Mouse (Mus musculus) midbrain, postnatal 0 days (tissue): ENCODE results near the gene Polr2l. TPM values are rescaled to one million over a fixed set of nuclear protein-coding genes. Genes with fewer than 3 reads are reported as not detected.

ENCODE experiments used
- ATAC-seq: fragments of 200-750 bp; cut with Nextera tagmentation; 2 replicates; pipeline ENCODE4 v1.8.0; 2017; ENCODE audit warnings: moderate number of reproducible peaks, mild to moderate bottlenecking, moderate TSS enrichment, moderate library complexity; ENCODE audit not compliant: low FRiP score
- DNase-seq: peaks from one replicate; pipeline ENCODE4 v3.0.0-alpha.2; 2015; ENCODE audit warnings: low spot score
- H3K27ac ChIP-seq: fragments of 300-500 bp; sonication (generic); 2 replicates; pipeline ENCODE4 v1.5.1; 2014; ENCODE audit warnings: low read depth, mild to moderate bottlenecking, low read length, mixed read lengths
- H3K27me3 ChIP-seq: fragments of 300-500 bp; sonication (generic); 2 replicates; pipeline ENCODE4 v1.6.1; 2014; ENCODE audit warnings: low read length, control low read depth, mixed read lengths; ENCODE audit not compliant: insufficient read depth
- H3K36me3 ChIP-seq: fragments of 300-500 bp; sonication (generic); 2 replicates; pipeline ENCODE4 v1.6.1; 2014; ENCODE audit warnings: low read length, control low read depth, mixed read lengths; ENCODE audit not compliant: insufficient read depth
- H3K4me1 ChIP-seq: fragments of 300-500 bp; sonication (generic); 2 replicates; pipeline ENCODE4 v1.6.1; 2014; ENCODE audit warnings: mild to moderate bottlenecking, control low read depth, antibody characterized with exemption, low read length, mixed read lengths; ENCODE audit not compliant: insufficient read depth
- H3K4me2 ChIP-seq: fragments of 300-500 bp; sonication (generic); 2 replicates; pipeline ENCODE4 v1.6.1; 2014; ENCODE audit warnings: low read depth, mild to moderate bottlenecking, low read length, mixed read lengths; ENCODE audit not compliant: poor library complexity, severe bottlenecking
- H3K4me3 ChIP-seq: fragments of 300-500 bp; sonication (generic); 2 replicates; pipeline ENCODE4 v1.5.1; 2014; ENCODE audit warnings: low read depth, mild to moderate bottlenecking, low read length, moderate library complexity
- H3K9ac ChIP-seq: fragments of 300-500 bp; sonication (generic); replicated peaks from 2 replicates; pipeline ENCODE4 v1.6.1; 2014; ENCODE audit warnings: mild to moderate bottlenecking, low read length, moderate library complexity, mixed read lengths; ENCODE audit not compliant: poor library complexity, severe bottlenecking
- H3K9me3 ChIP-seq: fragments of 300-500 bp; sonication (generic); 2 replicates; pipeline ENCODE4 v1.6.1; 2016; ENCODE audit warnings: low read length, control low read depth
- CTCF ChIP-seq: IDR thresholded peaks from 2 replicates; pipeline ENCODE4 v1.5.1; 2016; ENCODE audit warnings: antibody characterized with exemption, mild to moderate bottlenecking
- WGBS: fragments of 180-500 bp; shearing (Covaris S2); extraction: QIAGEN DNeasy Blood & Tissue Kit; methylation state at CpG from one replicate; pipeline ENCODE4 v1.1.7; 2014; 5-methylcytosine and 5-hydroxymethylcytosine counted together
- polyA plus RNA-seq: library from polyadenylated mRNA; unstranded; fragments of >200 nt; fragmentation: Nextera tagmentation; extraction: Ambion mirVana; gene quantifications from 2 replicates; pipeline ENCODE4 v1.2.1, GENCODE M21; 2015
- total RNA-seq: library from RNA; depleted of rRNA; stranded (reverse); fragments of >200 nt; gene quantifications from 2 replicates; pipeline ENCODE4 v1.2.3, GENCODE M21; 2014; rRNA removed

Gene Polr2l
- total and polyA plus RNA-seq, 2 experiments from 2014 or later: 28.9 to 78.5 TPM

- ATAC-seq (no peak), DNase-seq (no peak)
- no peak overlapping the region for H3K4me2 ChIP-seq
- H3K27me3 ChIP-seq: no peaks in the 10 kb centered on the region
- peaks cover 33% of the 10 kb centered on the region for H3K36me3 ChIP-seq
- H3K9me3 ChIP-seq: no peaks in the 10 kb centered on the region
- 89% methylated on average over 12 of the region's 12 CpGs for WGBS
- no peak for TF ChIP-seq CTCF
- H3K9ac ChIP-seq: no peak overlapping the region
- peaks cover 11% of the 10 kb centered on the region for H3K4me1 ChIP-seq
- H3K4me3 ChIP-seq: no peak overlapping the region
- no peak overlapping the region for H3K27ac ChIP-seq
Measured at GRCm38 (mm10) chr7:141426948-141427730, 47.8 kb downstream of the Polr2l start.

GRCm38 (mm10) chr7:141423811-141424210 is 51.1 kb downstream of the Polr2l start:
- H3K4me1 ChIP-seq: peaks cover 7% of the 10 kb centered on the region
- no peak overlapping the region for H3K9ac ChIP-seq
- 75% methylated on average over 4 of the region's 4 CpGs for WGBS
- H3K4me2 ChIP-seq: no peak overlapping the region
- no peaks in the 10 kb centered on the region for H3K9me3 ChIP-seq
- no peak overlapping the region for H3K27ac ChIP-seq
- H3K27me3 ChIP-seq: no peaks in the 10 kb centered on the region
- DNase-seq (no peak), ATAC-seq (no peak)
- no peak for TF ChIP-seq CTCF
- H3K4me3 ChIP-seq: no peak overlapping the region
- H3K36me3 ChIP-seq: peaks cover 14% of the 10 kb centered on the region

Other genes with a start within 250 kb of the Polr2l start
- gene Phrf1, start 246.3 kb downstream of the Polr2l start, total RNA-seq: 46.3 and 54.6 TPM in 2 replicates
- 35.1 and 39.5 TPM in 2 replicates for gene Phrf1, start 246.3 kb downstream of the Polr2l start, polyA plus RNA-seq
- 3.9 and 4.5 TPM in 2 replicates for gene Irf7, start 208.7 kb downstream of the Polr2l start, total RNA-seq
- 2.8 and 2.9 TPM in 2 replicates for gene Irf7, start 208.7 kb downstream of the Polr2l start, polyA plus RNA-seq
- not detected in 2 replicates for gene Cdhr5, start 198.3 kb downstream of the Polr2l start, total RNA-seq
- not detected in 2 replicates for gene Cdhr5, start 198.3 kb downstream of the Polr2l start, polyA plus RNA-seq
- gene Sct, start 196.0 kb downstream of the Polr2l start, total RNA-seq: 1.5 and 2.5 TPM in 2 replicates
- gene Sct, start 196.0 kb downstream of the Polr2l start, polyA plus RNA-seq: 3.3 and 4.3 TPM in 2 replicates
- gene Drd4, start 183.1 kb downstream of the Polr2l start, total RNA-seq: 0.55 and 0.61 TPM in 2 replicates
- 0.73 and 0.98 TPM in 2 replicates for gene Drd4, start 183.1 kb downstream of the Polr2l start, polyA plus RNA-seq
- gene Deaf1, start 147.4 kb downstream of the Polr2l start, total RNA-seq: 246 and 289 TPM in 2 replicates
- 291 and 306 TPM in 2 replicates for gene Deaf1, start 147.4 kb downstream of the Polr2l start, polyA plus RNA-seq
- 25.8 and 29.1 TPM in 2 replicates for gene Tmem80, start 147.4 kb downstream of the Polr2l start, total RNA-seq
- gene Tmem80, start 147.4 kb downstream of the Polr2l start, polyA plus RNA-seq: 31.5 and 34.5 TPM in 2 replicates
- 2.4 and 3.1 TPM in 2 replicates for gene Eps8l2, start 136.3 kb downstream of the Polr2l start, total RNA-seq
- 0.48 and 0.74 TPM in 2 replicates for gene Eps8l2, start 136.3 kb downstream of the Polr2l start, polyA plus RNA-seq
- gene Taldo1, start 82.9 kb downstream of the Polr2l start, total RNA-seq: 166 and 175 TPM in 2 replicates
- 245 and 255 TPM in 2 replicates for gene Taldo1, start 82.9 kb downstream of the Polr2l start, polyA plus RNA-seq
- gene Gatd1, start 61.0 kb downstream of the Polr2l start, total RNA-seq: 72.0 and 72.9 TPM in 2 replicates
- 47.7 and 48.9 TPM in 2 replicates for gene Gatd1, start 61.0 kb downstream of the Polr2l start, polyA plus RNA-seq
- 167 and 195 TPM in 2 replicates for gene Cend1, start 45.6 kb downstream of the Polr2l start, total RNA-seq
- 194 and 233 TPM in 2 replicates for gene Cend1, start 45.6 kb downstream of the Polr2l start, polyA plus RNA-seq
- 148 and 152 TPM in 2 replicates for gene Slc25a22, start 37.2 kb downstream of the Polr2l start, total RNA-seq
- gene Slc25a22, start 37.2 kb downstream of the Polr2l start, polyA plus RNA-seq: 118 and 121 TPM in 2 replicates
- 1.4 and 1.6 TPM in 2 replicates for gene Pidd1, start 31.1 kb downstream of the Polr2l start, total RNA-seq
- gene Pidd1, start 31.1 kb downstream of the Polr2l start, polyA plus RNA-seq: 1.1 and 1.3 TPM in 2 replicates
- 180 and 197 TPM in 2 replicates for gene Rplp2, start 27.8 kb downstream of the Polr2l start, total RNA-seq
- gene Rplp2, start 27.8 kb downstream of the Polr2l start, polyA plus RNA-seq: 761 and 852 TPM in 2 replicates
- 6.5 and 7.0 TPM in 2 replicates for gene Pnpla2, start 19.9 kb downstream of the Polr2l start, total RNA-seq
- gene Pnpla2, start 19.9 kb downstream of the Polr2l start, polyA plus RNA-seq: 22.2 and 24.5 TPM in 2 replicates
- gene Cracr2b, start 14.0 kb downstream of the Polr2l start, total RNA-seq: 4.0 and 5.3 TPM in 2 replicates
- gene Cracr2b, start 14.0 kb downstream of the Polr2l start, polyA plus RNA-seq: 5.3 and 5.9 TPM in 2 replicates
- 46.4 and 52.9 TPM in 2 replicates for gene Cd151, start 7.7 kb downstream of the Polr2l start, total RNA-seq
- 13.6 and 15.0 TPM in 2 replicates for gene Cd151, start 7.7 kb downstream of the Polr2l start, polyA plus RNA-seq
- 91.4 and 94.8 TPM in 2 replicates for gene Tspan4, start 108 bp upstream of the Polr2l start, total RNA-seq
- 68.1 and 75.7 TPM in 2 replicates for gene Tspan4, start 108 bp upstream of the Polr2l start, polyA plus RNA-seq
- gene Chid1, start 64.7 kb upstream of the Polr2l start, total RNA-seq: 35.4 and 42.8 TPM in 2 replicates
- 47.5 and 55.4 TPM in 2 replicates for gene Chid1, start 64.7 kb upstream of the Polr2l start, polyA plus RNA-seq
- gene Ap2a2, start 87.0 kb upstream of the Polr2l start, total RNA-seq: 203 and 220 TPM in 2 replicates
- gene Ap2a2, start 87.0 kb upstream of the Polr2l start, polyA plus RNA-seq: 129 TPM in 2 replicates
- not detected in 2 replicates for gene Muc6, start 180.2 kb upstream of the Polr2l start, total RNA-seq
- gene Muc6, start 180.2 kb upstream of the Polr2l start, polyA plus RNA-seq: 0.12 and 0.16 TPM in 2 replicates
- 0.77 and 1.0 TPM in 2 replicates for gene Muc2, start 215.2 kb upstream of the Polr2l start, total RNA-seq
- 0.49 and 0.58 TPM in 2 replicates for gene Muc2, start 215.2 kb upstream of the Polr2l start, polyA plus RNA-seq